Mouse (Mus musculus) liver, postnatal 0 days (tissue): Measurements from ENCODE around the gene Saxo1. TPM values are rescaled to one million over a fixed set of nuclear protein-coding genes. Genes with fewer than 3 reads are reported as not detected.
A peak's percentile ranks its signal among the peaks of the same experiment; 100 is the strongest.

Experiments
- ATAC-seq: fragments of 200-750 bp; cut with Nextera tagmentation; 2 replicates; pipeline ENCODE4 v1.8.0; 2017; ENCODE audit warnings: mild to moderate bottlenecking, moderate library complexity
- DNase-seq: peaks from one replicate; pipeline ENCODE4 v3.0.0-alpha.2; 2016
- H3K27ac ChIP-seq: fragments of 300-500 bp; sonication (generic); 2 replicates; pipeline ENCODE4 v1.5.1; 2014; ENCODE audit warnings: antibody characterized with exemption, moderate library complexity, mild to moderate bottlenecking, low read depth
- H3K27me3 ChIP-seq: fragments of 300-500 bp; sonication (generic); 2 replicates; pipeline ENCODE4 v1.6.1; 2014; ENCODE audit warnings: low read length, control low read depth, mixed read lengths; ENCODE audit not compliant: insufficient read depth
- H3K36me3 ChIP-seq: fragments of 300-500 bp; sonication (generic); replicated peaks from 2 replicates; pipeline ENCODE4 v1.6.1; 2014; ENCODE audit warnings: mild to moderate bottlenecking, control low read depth, low read length, moderate library complexity, mixed read lengths; ENCODE audit not compliant: insufficient read depth
- H3K4me1 ChIP-seq: fragments of 300-500 bp; sonication (generic); 2 replicates; pipeline ENCODE4 v1.6.1; 2014; ENCODE audit warnings: antibody characterized with exemption, mild to moderate bottlenecking, control low read depth; ENCODE audit not compliant: insufficient read depth
- H3K4me2 ChIP-seq: fragments of 300-500 bp; sonication (generic); 2 replicates; pipeline ENCODE4 v1.6.1; 2014; ENCODE audit warnings: low read depth, mild to moderate bottlenecking, low read length, moderate library complexity, mixed read lengths
- H3K4me3 ChIP-seq: fragments of 300-500 bp; sonication (generic); 2 replicates; pipeline ENCODE4 v1.5.1; 2014; ENCODE audit warnings: low read depth, low read length
- H3K9ac ChIP-seq: fragments of 300-500 bp; sonication (generic); replicated peaks from 2 replicates; pipeline ENCODE4 v1.6.1; 2014; ENCODE audit warnings: mild to moderate bottlenecking, moderate library complexity
- H3K9me3 ChIP-seq: fragments of 300-500 bp; sonication (generic); 2 replicates; pipeline ENCODE4 v1.6.1; 2016; ENCODE audit warnings: mild to moderate bottlenecking, control low read depth, low read length, mixed read lengths
- CTCF ChIP-seq: sonication (generic); IDR thresholded peaks from 2 replicates; pipeline ENCODE4 v1.5.1; 2016; ENCODE audit warnings: antibody characterized with exemption, low read depth
- EP300 ChIP-seq: IDR thresholded peaks from 2 replicates; pipeline ENCODE4 v1.6.1; 2016; ENCODE audit warnings: antibody characterized with exemption, low read depth, mild to moderate bottlenecking
- WGBS: fragments of 180-500 bp; shearing (Covaris S2); extraction: QIAGEN DNeasy Blood & Tissue Kit; methylation state at CpG from one replicate; pipeline ENCODE4 v1.1.7; 2014; ENCODE audit not compliant: insufficient replicate concordance; 5-methylcytosine and 5-hydroxymethylcytosine counted together
- polyA plus RNA-seq: library from polyadenylated mRNA; unstranded; fragments of >200 nt; fragmentation: Nextera tagmentation; extraction: Ambion mirVana; gene quantifications from 2 replicates; pipeline ENCODE4 v1.2.1, GENCODE M21; 2015

Saxo1 gene
- polyA plus RNA-seq, 1 experiment from 2014 or later = not detected

DNA sequence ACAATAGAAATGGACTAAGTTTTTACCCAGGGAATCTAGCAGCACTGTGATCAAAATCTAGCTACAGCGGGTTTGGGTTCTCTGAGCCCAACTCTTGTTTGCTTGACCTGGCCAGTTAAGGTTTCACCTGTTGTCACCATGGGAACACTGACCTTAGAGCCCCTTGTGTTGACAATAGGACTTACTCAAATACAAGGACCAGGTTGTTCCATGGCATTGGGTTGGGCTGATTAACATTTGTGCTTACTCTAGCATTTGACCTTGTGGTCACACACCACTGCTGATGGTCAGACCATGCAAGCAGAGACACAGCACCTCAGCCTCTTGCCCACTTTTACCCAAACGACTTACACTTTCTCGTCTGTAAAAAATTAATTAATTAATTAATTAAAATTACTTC, 121.8 kb downstream of the Saxo1 start:
- 54% methylated on average over 3 of the region's 3 CpGs for WGBS
- peak; percentile 31 for DNase-seq
- no peak overlapping the region for H3K27ac ChIP-seq
- H3K36me3 ChIP-seq = no peaks in the 10 kb centered on the region
- H3K9ac ChIP-seq = no peak overlapping the region
- H3K4me1 ChIP-seq = peaks cover 11% of the 10 kb centered on the region; the same call in 1 of the 2 replicates
- H3K4me2 ChIP-seq = no peak overlapping the region
- ATAC-seq = peak; percentile 100
- no peak for TF ChIP-seq CTCF
- TF ChIP-seq EP300 = no peak
- no peaks in the 10 kb centered on the region for H3K9me3 ChIP-seq
- no peak overlapping the region for H3K4me3 ChIP-seq
- H3K27me3 ChIP-seq = no peaks in the 10 kb centered on the region

- Histone ChIP-seq H3K9ac (no peak overlapping the region), H3K4me1 (peaks cover 11% of the 10 kb centered on the region; the same call in 1 of the 2 replicates), H3K27ac (no peak overlapping the region), H3K4me3 (no peak overlapping the region), H3K27me3 (no peaks in the 10 kb centered on the region), H3K36me3 (no peaks in the 10 kb centered on the region), H3K9me3 (no peaks in the 10 kb centered on the region), H3K4me2 (no peak overlapping the region)
- ATAC-seq (no peak), DNase-seq (no peak)
- TF ChIP-seq EP300 (no peak), CTCF (no peak)
- WGBS = 61% methylated on average over 3 of the region's 3 CpGs
These were observed 122.5 kb downstream of the Saxo1 start for GRCm38 (mm10) chr4:86435631-86436030.

GRCm38 (mm10) chr4:86428091-86428745, 129.9 kb downstream of the Saxo1 start:
- Histone ChIP-seq H3K4me1 (no peaks in the 10 kb centered on the region), H3K9ac (no peak overlapping the region), H3K36me3 (no peaks in the 10 kb centered on the region), H3K4me2 (no peak overlapping the region), H3K27ac (no peak overlapping the region), H3K4me3 (no peak overlapping the region), H3K9me3 (no peaks in the 10 kb centered on the region), H3K27me3 (no peaks in the 10 kb centered on the region)
- 60% methylated on average over 6 of the region's 6 CpGs for WGBS
- no peak for TF ChIP-seq CTCF
- no peak for TF ChIP-seq EP300
- DNase-seq (no peak), ATAC-seq (no peak)

- WGBS = 48% methylated on average over 5 of the region's 5 CpGs
- no peak for TF ChIP-seq EP300
- no peak for TF ChIP-seq CTCF
- DNase-seq = no peak
These were observed 130.8 kb downstream of the Saxo1 start for GRCm38 (mm10) chr4:86427312-86427711.

DNA sequence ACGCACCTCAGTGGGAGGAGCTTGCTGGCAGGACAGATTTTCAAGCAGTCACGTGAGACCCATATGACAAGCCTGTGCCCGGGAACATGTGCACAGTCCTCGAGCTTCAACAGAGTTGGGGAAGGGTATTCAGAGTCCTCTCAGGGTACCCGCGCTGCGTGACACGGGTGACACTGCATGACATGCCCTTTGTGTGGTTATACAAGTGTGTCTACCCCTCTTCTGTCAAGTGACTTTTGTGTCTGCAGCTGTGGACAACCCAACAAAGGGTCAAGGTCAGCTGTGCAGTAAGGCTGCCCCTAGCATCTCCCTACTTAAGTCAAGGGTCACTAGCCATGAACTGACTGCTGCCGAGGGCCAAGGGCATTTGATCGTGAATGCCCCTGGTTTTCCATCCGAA, 131.6 kb downstream of the Saxo1 start:
- ATAC-seq = no peak
- Histone ChIP-seq H3K9me3 (no peaks in the 10 kb centered on the region), H3K27me3 (no peaks in the 10 kb centered on the region), H3K36me3 (no peaks in the 10 kb centered on the region), H3K4me2 (no peak overlapping the region), H3K4me3 (no peak overlapping the region), H3K4me1 (no peaks in the 10 kb centered on the region), H3K27ac (no peak overlapping the region), H3K9ac (no peak overlapping the region)
- WGBS = 86% methylated on average over 11 of the region's 11 CpGs
- TF ChIP-seq EP300 = no peak
- no peak for TF ChIP-seq CTCF
- no peak for DNase-seq

More at GRCm38 (mm10) chr4:86427312-86427711, 130.8 kb downstream of the Saxo1 start:
- Histone ChIP-seq H3K9me3 (no peaks in the 10 kb centered on the region), H3K9ac (no peak overlapping the region), H3K4me1 (no peaks in the 10 kb centered on the region), H3K4me2 (no peak overlapping the region), H3K4me3 (no peak overlapping the region), H3K27ac (no peak overlapping the region), H3K27me3 (no peaks in the 10 kb centered on the region), H3K36me3 (no peaks in the 10 kb centered on the region)
- no peak for ATAC-seq

DNA sequence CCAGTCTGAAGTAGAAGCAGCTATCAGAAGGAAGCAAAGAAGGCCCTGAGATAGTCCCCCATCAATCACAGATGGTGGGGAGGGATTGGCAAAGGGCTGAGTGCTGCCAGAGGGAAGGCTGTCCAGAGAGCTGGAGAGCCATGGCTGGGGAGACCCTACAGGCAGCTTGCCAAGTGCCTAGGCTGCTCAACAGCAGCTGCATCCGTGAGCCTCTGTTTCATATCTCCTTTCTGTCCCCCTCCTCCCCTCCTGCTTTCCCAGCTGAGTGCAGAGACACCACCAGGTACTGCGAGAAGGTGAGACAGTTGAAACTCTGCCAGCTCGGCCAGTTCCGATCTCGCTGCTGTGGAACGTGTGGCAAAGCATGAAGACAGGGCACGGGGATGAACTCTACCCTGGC, 132.5 kb downstream of the Saxo1 start:
- no peak overlapping the region for H3K9ac ChIP-seq
- TF ChIP-seq EP300 (no peak), CTCF (no peak)
- H3K27ac ChIP-seq = no peak overlapping the region
- H3K4me3 ChIP-seq = no peak overlapping the region
- H3K4me1 ChIP-seq = no peaks in the 10 kb centered on the region
- no peak overlapping the region for H3K4me2 ChIP-seq
- ATAC-seq (no peak), DNase-seq (no peak)
- no peaks in the 10 kb centered on the region for H3K27me3 ChIP-seq
- no peaks in the 10 kb centered on the region for H3K9me3 ChIP-seq
- WGBS = 81% methylated on average over 7 of the region's 7 CpGs
- H3K36me3 ChIP-seq = no peaks in the 10 kb centered on the region
